Mouse (Mus musculus) retina, adult 2 months (tissue): ENCODE data around the gene Lancl3.
"Not testable (repeated sequence)": the region's sequence is repeated elsewhere in the genome, so short reads cannot be mapped to it uniquely, and the experiment has no call there.

ENCODE experiments used
- DNase-seq: peaks from one replicate; pipeline ENCODE4 v3.0.0-alpha.2; 2012; ENCODE audit warnings: low read depth, low spot score

The Lancl3 gene

GRCm38 (mm10) chrX:9259267-9259666 lies 59.6 kb downstream of the Lancl3 start:
- DNase-seq = no peak

GRCm38 (mm10) chrX:9271112-9271511 lies 71.4 kb downstream of the Lancl3 start:
- DNase-seq = no peak

GRCm38 (mm10) chrX:9271947-9272459 lies 72.3 kb downstream of the Lancl3 start:
- DNase-seq = no peak

- DNase-seq = no peak
These were observed 73.0 kb downstream of the Lancl3 start, which contains the start of gene Xk for GRCm38 (mm10) chrX:9272460-9273361. Xk (plus strand) TSS chrX:9272756.

- no peak for DNase-seq
These were observed 73.8 kb downstream of the Lancl3 start for GRCm38 (mm10) chrX:9273377-9274002.

- DNase-seq = no peak
These were observed 74.6 kb downstream of the Lancl3 start for GRCm38 (mm10) chrX:9274321-9274720.

GRCm38 (mm10) chrX:9283464-9283863 lies 83.8 kb downstream of the Lancl3 start, which contains the start of gene H2al1m:
H2al1m (plus strand) TSS chrX:9283764.
- DNase-seq = not testable (repeated sequence)

GRCm38 (mm10) chrX:9293140-9293829 lies 93.6 kb downstream of the Lancl3 start:
- DNase-seq = not testable (repeated sequence)

- DNase-seq = no peak
These were observed 98.7 kb downstream of the Lancl3 start for GRCm38 (mm10) chrX:9298413-9298864.

GRCm38 (mm10) chrX:9302791-9303190 lies 103.1 kb downstream of the Lancl3 start:
- DNase-seq = no peak

- DNase-seq = no peak
These were observed 103.8 kb downstream of the Lancl3 start for GRCm38 (mm10) chrX:9303455-9303854.

GRCm38 (mm10) chrX:9316457-9316856 lies 116.8 kb downstream of the Lancl3 start:
- not testable (repeated sequence) for DNase-seq
